Mouse (Mus musculus) WW6 (cell line): ENCODE data around the gene Rab44.
"Not testable (repeated sequence)": the region's sequence is repeated elsewhere in the genome, so short reads cannot be mapped to it uniquely, and the experiment has no call there.

ENCODE experiments used
- DNase-seq: peaks from one replicate; pipeline ENCODE4 v3.0.0-alpha.2; 2013; ENCODE audit warnings: low read depth, low spot score

Gene Rab44

DNA sequence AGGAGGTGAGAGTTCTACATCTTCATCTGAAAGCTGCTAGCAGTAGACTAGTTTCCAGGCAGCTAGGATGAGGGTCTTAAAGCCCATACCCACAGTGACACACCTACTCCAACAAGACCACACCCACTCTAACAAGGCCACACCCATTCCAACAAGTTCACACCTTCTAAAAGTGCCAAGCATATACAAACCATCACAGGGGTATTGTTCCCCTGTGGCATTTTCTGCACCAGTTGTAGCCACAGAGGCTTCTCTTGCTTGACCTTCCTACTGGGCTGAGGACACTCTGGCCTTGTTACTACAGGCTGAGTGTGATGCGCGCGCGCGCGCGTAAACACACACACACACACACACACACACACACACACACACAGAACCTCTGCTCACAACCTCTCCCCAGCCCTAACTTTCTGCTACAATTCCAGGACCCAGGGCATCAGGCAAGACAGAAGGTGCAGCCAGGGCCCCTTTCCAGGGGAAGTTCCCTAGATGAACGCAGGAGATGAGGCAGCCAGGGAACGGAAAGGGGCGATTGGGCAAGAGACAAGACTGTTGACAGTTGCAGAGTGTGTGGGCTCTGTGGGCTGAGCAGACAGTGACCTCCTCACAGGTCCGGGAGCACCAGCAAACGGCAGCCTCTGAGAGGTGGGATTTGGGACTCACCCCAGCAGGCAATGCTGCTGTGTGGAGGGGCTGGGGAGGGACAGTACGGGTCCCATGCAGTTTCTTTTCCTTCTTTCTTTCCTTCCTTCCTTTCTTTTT is at the start of gene Rab44:
Gene Rab44, plus strand, starts transcription at position 555 of the 762 bp plus-strand sequence.
- DNase-seq: no peak

DNA sequence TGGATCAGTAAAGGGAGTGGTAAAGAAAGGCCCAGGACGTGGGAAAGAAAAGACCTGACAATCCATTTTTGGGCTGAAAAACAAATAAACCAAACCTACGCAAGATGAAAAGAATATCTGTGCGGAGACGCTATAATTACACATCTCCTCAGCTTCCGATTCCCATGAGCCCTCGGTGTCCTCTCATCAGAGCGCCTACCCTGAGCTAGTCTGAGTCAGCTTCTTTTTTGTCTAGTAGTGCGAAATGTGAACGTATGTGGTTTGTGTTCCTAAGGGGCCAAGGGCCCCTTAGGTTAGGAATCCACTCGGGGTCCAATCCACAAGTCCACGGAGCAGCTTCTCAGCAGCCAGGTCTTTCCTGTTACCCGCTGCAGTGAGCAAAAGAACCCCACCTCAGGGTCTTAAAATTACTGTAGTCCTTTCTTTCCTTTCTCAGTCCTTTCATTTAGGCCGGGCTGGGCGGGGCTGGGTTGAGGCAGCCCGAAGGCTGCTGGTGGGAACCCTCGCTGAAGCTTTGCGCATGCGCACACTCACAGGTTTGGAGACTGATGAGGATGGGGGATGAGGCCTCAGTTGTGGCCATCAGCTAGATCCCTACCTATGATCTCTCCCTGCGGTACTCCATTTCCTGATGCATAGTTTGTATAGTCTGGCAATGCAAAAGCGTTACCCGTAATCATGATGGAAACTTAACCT is 48.6 kb upstream of the Rab44 start:
- DNase-seq: no peak

DNA sequence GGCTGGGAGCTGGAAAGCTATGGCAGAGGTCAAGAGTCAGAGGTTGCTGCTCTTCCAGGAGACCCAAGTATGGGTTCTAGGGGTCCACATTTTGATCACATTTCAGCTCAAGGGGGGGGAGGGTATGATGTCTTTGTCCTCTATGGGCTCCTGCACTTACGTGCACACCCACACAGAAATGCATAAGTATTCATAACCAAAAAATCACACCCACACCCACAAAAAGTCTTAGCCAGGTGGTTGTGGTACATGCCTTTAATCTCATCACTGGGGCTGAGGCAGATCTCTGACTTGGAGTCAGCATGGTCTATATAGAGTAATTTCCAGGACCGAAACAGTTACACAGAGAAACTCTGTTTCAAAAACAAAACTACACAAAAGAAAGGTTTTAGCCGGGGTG is 48.0 kb upstream of the Rab44 start:
- no peak for DNase-seq

DNA sequence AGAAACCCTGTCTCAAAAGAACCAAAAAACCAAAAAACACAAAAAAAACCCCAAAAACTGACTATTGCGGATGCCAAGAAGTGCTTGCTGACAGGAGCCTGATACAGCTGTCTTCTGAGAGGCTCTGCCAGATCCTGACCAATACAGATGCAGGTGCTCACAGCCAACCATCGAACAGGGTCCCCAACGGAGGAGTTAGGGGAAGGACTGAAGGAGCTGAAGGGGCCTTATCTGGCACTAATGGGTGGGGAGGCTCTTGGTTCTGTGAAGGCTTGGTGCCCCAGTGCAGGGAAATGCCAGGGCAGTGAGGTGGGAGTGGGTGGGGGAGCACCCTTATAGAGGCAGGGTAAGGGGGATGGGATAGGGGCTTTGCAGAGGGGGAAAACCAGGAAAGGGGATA is 46.5 kb upstream of the Rab44 start:
- DNase-seq: not testable (repeated sequence)

GRCm38 (mm10) chr17:29067847-29068246 is 46.1 kb upstream of the Rab44 start:
- no peak for DNase-seq

- DNase-seq: no peak
Observed at GRCm38 (mm10) chr17:29069063-29069462, 44.9 kb upstream of the Rab44 start.

GRCm38 (mm10) chr17:29071820-29072219 is 42.1 kb upstream of the Rab44 start:
- no peak for DNase-seq

GRCm38 (mm10) chr17:29072701-29073307 is 41.1 kb upstream of the Rab44 start:
- no peak for DNase-seq

DNA sequence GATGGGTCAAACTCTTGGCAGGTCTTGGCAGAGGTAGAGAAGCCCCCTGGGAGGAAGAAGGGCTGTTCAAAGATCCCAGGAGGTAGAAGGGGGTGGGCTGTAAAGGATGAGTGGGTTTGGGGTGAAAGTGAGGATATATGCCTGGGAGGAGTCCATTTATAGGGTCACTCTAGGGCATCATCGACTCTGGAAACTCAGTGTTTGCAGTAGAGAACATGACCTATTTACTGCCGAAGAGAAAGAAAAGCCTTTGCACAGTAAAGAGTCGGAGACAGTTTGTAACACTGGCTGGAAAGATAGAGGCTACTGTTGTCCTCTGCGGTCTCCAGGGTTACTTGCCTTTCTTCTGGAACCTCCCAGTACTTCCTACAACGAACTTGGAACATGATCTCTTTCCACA is 40.6 kb upstream of the Rab44 start:
- DNase-seq: no peak

DNA sequence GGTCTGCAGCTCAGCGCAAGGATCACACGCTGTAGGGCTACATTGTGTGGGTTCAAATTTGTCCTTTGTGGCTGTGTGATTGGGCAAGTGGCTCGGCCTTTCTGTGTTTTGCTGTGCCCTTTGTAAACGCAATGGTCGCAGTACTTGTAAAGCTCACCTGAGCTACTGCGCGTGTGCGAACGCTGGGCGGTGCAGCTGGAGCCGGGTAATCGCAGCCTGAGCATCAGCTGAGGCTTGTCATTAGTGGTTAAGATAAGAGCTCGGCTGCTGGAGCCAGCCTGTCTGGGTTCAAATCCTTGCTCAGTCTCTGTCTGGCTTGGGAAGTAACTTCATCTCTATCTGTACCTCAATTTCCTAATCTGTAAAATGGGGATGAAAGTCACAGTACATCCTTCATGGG is 39.9 kb upstream of the Rab44 start:
- DNase-seq: no peak

- no peak for DNase-seq
Observed at GRCm38 (mm10) chr17:29076235-29076634, 37.7 kb upstream of the Rab44 start.

GRCm38 (mm10) chr17:29077786-29078509 is 36.0 kb upstream of the Rab44 start:
- DNase-seq: no peak

- DNase-seq: no peak
Observed at GRCm38 (mm10) chr17:29078519-29079383, 35.2 kb upstream of the Rab44 start.

DNA sequence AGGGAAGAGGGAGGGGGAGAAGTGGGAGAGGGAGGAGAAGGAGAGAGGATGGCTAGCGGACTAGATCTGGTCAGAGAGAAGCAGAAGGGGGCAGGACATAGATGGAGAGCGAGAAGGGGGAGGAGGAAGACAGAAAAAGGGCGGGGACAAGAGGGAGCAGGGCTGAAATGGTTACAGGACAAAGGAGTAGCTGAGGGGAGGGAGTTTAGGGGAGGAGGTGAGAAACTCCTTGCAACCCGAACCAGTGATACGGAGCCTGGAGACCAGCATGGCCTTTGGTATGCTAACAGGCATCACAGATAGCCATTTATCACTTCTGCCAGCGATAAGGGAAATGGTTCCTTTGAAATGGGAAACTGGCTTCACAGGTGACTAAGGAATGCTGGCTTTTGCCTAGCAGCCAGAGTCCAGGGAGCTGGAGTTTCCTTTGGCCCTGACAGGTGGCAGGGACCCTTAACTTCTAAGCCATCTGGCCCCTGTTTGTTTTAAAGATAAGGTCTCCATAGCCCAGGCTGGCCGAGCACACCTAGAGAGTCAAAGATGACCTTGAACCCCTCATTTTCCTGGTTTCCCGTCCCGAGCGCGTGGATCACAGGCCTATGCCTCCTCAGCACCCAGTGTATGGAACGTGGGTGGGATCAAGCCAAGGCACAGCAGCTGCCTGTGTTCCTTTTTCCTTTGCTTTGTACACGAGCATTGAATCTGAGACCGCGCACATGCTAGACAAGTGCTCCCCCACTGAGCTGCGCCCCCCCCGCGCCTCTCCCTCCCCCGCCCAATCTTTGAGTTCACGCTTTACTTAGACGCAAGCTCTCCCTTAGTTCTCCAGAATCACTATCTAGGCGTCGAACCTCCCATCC is 33.0 kb upstream of the Rab44 start:
- peak; percentile 91 for DNase-seq

DNA sequence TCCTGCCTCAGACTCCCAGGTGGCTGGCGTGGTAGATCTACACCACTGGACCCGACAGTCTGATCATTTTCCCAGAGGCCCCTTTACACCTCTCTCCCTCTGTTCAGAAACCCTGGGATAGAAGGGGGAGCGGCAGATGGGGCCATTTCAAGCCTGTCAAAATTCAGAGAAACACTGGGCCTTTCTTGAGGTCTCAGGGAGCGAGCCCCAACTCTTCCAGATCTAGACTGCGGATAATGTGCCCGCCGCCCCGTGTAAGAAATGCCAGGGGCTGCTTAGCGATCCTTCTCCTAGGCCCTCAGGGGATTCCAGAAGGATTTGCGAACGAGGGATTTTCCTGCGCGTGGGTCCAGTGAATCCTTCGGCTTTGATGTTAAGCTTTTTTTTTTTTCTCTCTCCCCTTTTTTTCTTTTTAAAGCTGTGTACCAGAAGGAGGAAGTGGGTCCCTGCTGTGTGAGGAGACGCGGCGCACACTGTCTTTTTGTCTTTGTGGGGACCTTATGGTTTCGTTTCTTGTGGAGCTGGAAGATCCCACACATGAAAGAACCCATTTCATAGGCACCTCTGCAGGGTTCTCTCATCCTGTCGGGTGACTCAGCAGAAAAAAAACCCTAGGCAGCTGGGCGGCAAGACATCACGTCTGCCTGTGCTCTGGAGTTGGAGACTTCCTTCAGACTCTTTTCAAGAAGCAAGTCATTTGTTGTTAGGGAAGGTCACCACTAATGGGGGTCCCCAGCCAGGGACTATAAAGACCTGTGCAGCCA is 32.1 kb upstream of the Rab44 start:
- DNase-seq: no peak

- DNase-seq: no peak
Observed at GRCm38 (mm10) chr17:29083586-29083985, 30.4 kb upstream of the Rab44 start.

DNA sequence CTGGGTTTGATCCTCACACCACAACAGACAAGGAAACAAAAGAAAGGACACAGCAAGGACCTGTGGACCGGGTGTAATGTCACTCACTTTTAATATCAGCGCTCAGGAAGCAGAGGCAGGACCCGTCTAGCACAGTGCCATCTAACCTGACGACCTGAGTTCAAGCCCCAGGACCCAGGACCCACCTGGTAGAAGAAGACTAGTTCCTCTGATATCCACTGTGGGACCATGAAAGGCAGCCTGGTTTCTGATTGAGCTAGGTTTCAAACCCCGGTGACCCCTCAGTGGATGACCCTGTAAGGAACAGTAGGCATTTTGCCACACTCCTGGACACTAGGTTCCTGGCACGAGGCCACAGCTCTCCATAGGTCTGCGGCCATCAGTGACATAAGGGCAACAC is 29.3 kb upstream of the Rab44 start:
- DNase-seq: no peak

GRCm38 (mm10) chr17:29085266-29085665 is 28.7 kb upstream of the Rab44 start:
- no peak for DNase-seq

DNA sequence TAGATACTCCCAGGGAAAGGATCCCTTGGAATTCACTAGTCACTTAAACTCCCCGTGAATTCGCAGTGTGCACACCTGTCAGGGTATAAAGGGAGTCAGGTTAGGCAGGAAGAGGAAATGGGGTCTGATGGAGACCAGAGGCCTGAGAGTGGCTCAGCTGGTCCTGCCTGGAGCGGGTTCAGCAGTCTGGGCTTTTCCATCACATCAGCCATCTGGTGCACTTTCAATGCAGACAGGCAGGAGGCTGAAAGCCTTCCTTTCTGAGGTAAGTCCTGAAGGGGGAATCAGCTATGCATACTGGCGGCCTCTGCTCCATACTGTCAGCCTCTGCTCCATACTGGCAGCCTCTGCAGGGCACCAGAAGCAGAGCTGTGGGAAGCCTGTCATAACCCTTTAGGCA is 27.0 kb upstream of the Rab44 start:
- no peak for DNase-seq
